21 mouse cellular contexts compared by ENCODE assay signal in the genomic region with DNA sequence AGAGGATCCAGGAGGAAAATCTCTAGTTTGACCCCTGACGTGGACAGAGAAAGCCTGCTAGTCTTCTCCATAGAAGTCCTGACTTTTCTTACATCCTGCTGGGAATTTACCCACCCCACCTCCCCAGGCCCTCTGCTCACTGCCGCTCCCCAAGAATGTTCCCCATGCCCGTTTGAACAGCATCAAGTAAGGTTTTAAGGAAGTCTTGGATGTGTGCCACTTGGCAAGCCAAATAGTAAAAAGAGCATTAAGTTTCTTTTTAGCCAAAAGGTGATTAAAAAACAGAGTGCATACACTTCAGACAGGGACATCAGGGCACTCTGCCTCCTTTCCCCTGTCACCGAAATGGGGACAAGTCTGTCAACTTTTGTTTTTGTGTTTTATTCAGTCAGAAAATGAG.
A peak's percentile ranks its signal among the peaks of the same experiment; 100 is the strongest.
DNase-seq lines count a peak whose midpoint lies in the region; ATAC-seq lines count a peak whose summit lies in the region.
"Had no signal": no experiment of that assay in that cellular context is flagged by ENCODE, and none has a peak within 500 bp of the region (broad histone marks: within the 10 kb centered on the region; RNA-seq: fewer than 3 reads in every experiment).

No protein-coding gene starts in this region.

- H3K27ac ChIP-seq in hindbrain, embryonic 13.5 days = no peak overlapping the region
- H3K27ac ChIP-seq in hindbrain, embryonic 16.5 days (ENCODE audit: low read depth, low read length) = no peak overlapping the region
- peak overlapping the region; percentile 25 for H3K27ac ChIP-seq in lung, embryonic 15.5 days
- no peak overlapping the region for H3K27ac ChIP-seq in neural tube, embryonic 13.5 days (replicated peaks)
- H3K27ac ChIP-seq: embryonic facial prominence, embryonic 12.5 days; forebrain, embryonic 12.5 days; heart, adult 2 months; hindbrain, embryonic 15.5 days had no signal

- no peak for ATAC-seq in hindbrain, embryonic 13.5 days (ENCODE audit: low FRiP score)
- ATAC-seq in hindbrain, embryonic 16.5 days = no peak
- ATAC-seq in lung, embryonic 15.5 days (ENCODE audit: borderline replicate concordance, extremely low read depth, low FRiP score, low TSS enrichment) = no peak
- no peak for ATAC-seq in neural tube, embryonic 13.5 days (ENCODE audit: low read depth)
- ATAC-seq: activated CD4-positive, CD25-positive, alpha-beta regulatory T cell, adult 4 months; forebrain, embryonic 16.5 days; Patski had no signal

- no peak overlapping the region for H3K9ac ChIP-seq in hindbrain, embryonic 13.5 days
- no peak overlapping the region for H3K9ac ChIP-seq in hindbrain, embryonic 16.5 days (ENCODE audit: low read depth, low read length)
- no peak overlapping the region for H3K9ac ChIP-seq in lung, embryonic 15.5 days
- no peak overlapping the region for H3K9ac ChIP-seq in neural tube, embryonic 13.5 days
- H3K9ac ChIP-seq: embryonic facial prominence, embryonic 12.5 days; forebrain, embryonic 12.5 days; heart, embryonic 12.5 days; hindbrain, embryonic 15.5 days had no signal

- no peaks in the 10 kb centered on the region for H3K36me3 ChIP-seq in hindbrain, embryonic 13.5 days
- no peaks in the 10 kb centered on the region for H3K36me3 ChIP-seq in hindbrain, embryonic 16.5 days (ENCODE audit: control insufficient read depth, insufficient read depth, low read length)
- H3K36me3 ChIP-seq in lung, embryonic 15.5 days = no peaks in the 10 kb centered on the region
- H3K36me3 ChIP-seq in neural tube, embryonic 13.5 days = no peaks in the 10 kb centered on the region
- H3K36me3 ChIP-seq: embryonic facial prominence, embryonic 12.5 days; forebrain, embryonic 12.5 days; heart, embryonic 12.5 days; hindbrain, embryonic 15.5 days had no signal

- WGBS in hindbrain, embryonic 13.5 days = 49% methylated on average over 4 of the region's 4 CpGs
- WGBS in hindbrain, embryonic 16.5 days = 43% methylated on average over 4 of the region's 4 CpGs
- 24% methylated on average over 4 of the region's 4 CpGs for WGBS in lung, embryonic 15.5 days
- 58% methylated on average over 4 of the region's 4 CpGs for WGBS in neural tube, embryonic 13.5 days

- H3K4me1 ChIP-seq in hindbrain, embryonic 13.5 days (replicated peaks) = peaks cover 21% of the 10 kb centered on the region
- H3K4me1 ChIP-seq in hindbrain, embryonic 16.5 days (ENCODE audit: control insufficient read depth, insufficient read depth, low read depth, low read length) = peaks cover 11% of the 10 kb centered on the region
- peaks cover 31% of the 10 kb centered on the region for H3K4me1 ChIP-seq in lung, embryonic 15.5 days
- peaks cover 34% of the 10 kb centered on the region for H3K4me1 ChIP-seq in neural tube, embryonic 13.5 days (replicated peaks)

- no peak for DNase-seq in lung, postnatal 10 days
- DNase-seq in neural tube, embryonic 10.5 days (ENCODE audit: extremely low spot score, low spot score) = no peak
- DNase-seq in left cerebral cortex, adult 8-10 months (ENCODE audit: low spot score in 2 of 2) = no peak
- DNase-seq: adrenal gland, postnatal 14 days; cerebellum, adult 2 months; embryo, embryonic 11 days; gastrocnemius, postnatal 10 days; heart, adult 2 months had no signal

- H3K4me2 ChIP-seq in hindbrain, embryonic 13.5 days = peak overlapping the region; percentile 48; the same call in 1 of the 2 replicates
- no peak overlapping the region for H3K4me2 ChIP-seq in hindbrain, embryonic 16.5 days (ENCODE audit: low read length)
- H3K4me2 ChIP-seq in lung, embryonic 15.5 days = 0 out of 2 replicates have a peak overlapping the region, but pooled peaks have one; percentile 49
- peak overlapping the region; percentile 52; the same call in 1 of the 2 replicates for H3K4me2 ChIP-seq in neural tube, embryonic 13.5 days

- H3K4me3 ChIP-seq in hindbrain, embryonic 13.5 days = no peak overlapping the region
- no peak overlapping the region for H3K4me3 ChIP-seq in hindbrain, embryonic 16.5 days (ENCODE audit: low read length)
- no peak overlapping the region for H3K4me3 ChIP-seq in lung, embryonic 15.5 days
- H3K4me3 ChIP-seq in neural tube, embryonic 13.5 days = no peak overlapping the region
- H3K4me3 ChIP-seq: embryonic facial prominence, embryonic 12.5 days; forebrain, embryonic 12.5 days; heart, adult 2 months had no signal

- no peaks in the 10 kb centered on the region for H3K9me3 ChIP-seq in hindbrain, embryonic 13.5 days
- H3K9me3 ChIP-seq in hindbrain, embryonic 16.5 days (ENCODE audit: control insufficient read depth, low read length) = no peaks in the 10 kb centered on the region
- no peaks in the 10 kb centered on the region for H3K9me3 ChIP-seq in lung, embryonic 15.5 days
- H3K9me3 ChIP-seq in neural tube, embryonic 13.5 days = no peaks in the 10 kb centered on the region
- H3K9me3 ChIP-seq: embryonic facial prominence, embryonic 12.5 days; forebrain, embryonic 12.5 days; heart, embryonic 12.5 days; hindbrain, embryonic 10.5 days; hindbrain, embryonic 15.5 days had no signal

- 0 out of 2 replicates have a peak, but pooled peaks cover 2% of the 10 kb centered on the region for H3K27me3 ChIP-seq in hindbrain, embryonic 13.5 days
- H3K27me3 ChIP-seq in hindbrain, embryonic 16.5 days (replicated peaks; ENCODE audit: control insufficient read depth, insufficient read depth, low read length) = no peaks in the 10 kb centered on the region
- H3K27me3 ChIP-seq in lung, embryonic 15.5 days = no peaks in the 10 kb centered on the region
- H3K27me3 ChIP-seq in neural tube, embryonic 13.5 days = no peaks in the 10 kb centered on the region
- H3K27me3 ChIP-seq: CH12.LX; embryonic facial prominence, embryonic 12.5 days; heart, embryonic 12.5 days; hindbrain, embryonic 15.5 days; Patski had no signal
